Mouse (Mus musculus) left cerebral cortex, postnatal 36 days (tissue): Measurements from ENCODE around the gene Pnkd. TPM values are rescaled to one million over a fixed set of nuclear protein-coding genes. Genes with fewer than 3 reads are reported as not detected.
A peak's percentile ranks its signal among the peaks of the same experiment; 100 is the strongest.

Experiments
- DNase-seq, 2 experiments: peaks; one replicate each; pipeline ENCODE4 v3.0.0; 2021 to 2022; ENCODE audit warnings: low spot score in 2 of 2, mixed read lengths in 1 of 2
- intact Hi-C: fragments of 180-260 bp; cut with DNase I; formaldehyde crosslinking; loops from one replicate; pipeline ENCODE4 v1.15.1; 2025
- total RNA-seq, 2 experiments: library from RNA; stranded (reverse); gene quantifications; 2 replicates each; pipeline ENCODE4 v1.2.3; 2021

Pnkd gene
- total RNA-seq = 100 to 1,000 TPM; 151 to 166 TPM

- peak; percentile 99 to 100 for DNase-seq
- intact Hi-C loops = loop anchor here (2.0 to 10.0 kb wide), 3 partner anchors 48 to 300 kb away; partner anchors contain the start of genes Arpc2, Bcs1l and Zfp142
Observed at GRCm38 (mm10) chr1:74284543-74285160, at the start of gene Pnkd, which contains the start of gene Aamp. Pnkd (plus strand) TSS chr1:74284930. Aamp (minus strand) TSS chr1:74284738.

DNA sequence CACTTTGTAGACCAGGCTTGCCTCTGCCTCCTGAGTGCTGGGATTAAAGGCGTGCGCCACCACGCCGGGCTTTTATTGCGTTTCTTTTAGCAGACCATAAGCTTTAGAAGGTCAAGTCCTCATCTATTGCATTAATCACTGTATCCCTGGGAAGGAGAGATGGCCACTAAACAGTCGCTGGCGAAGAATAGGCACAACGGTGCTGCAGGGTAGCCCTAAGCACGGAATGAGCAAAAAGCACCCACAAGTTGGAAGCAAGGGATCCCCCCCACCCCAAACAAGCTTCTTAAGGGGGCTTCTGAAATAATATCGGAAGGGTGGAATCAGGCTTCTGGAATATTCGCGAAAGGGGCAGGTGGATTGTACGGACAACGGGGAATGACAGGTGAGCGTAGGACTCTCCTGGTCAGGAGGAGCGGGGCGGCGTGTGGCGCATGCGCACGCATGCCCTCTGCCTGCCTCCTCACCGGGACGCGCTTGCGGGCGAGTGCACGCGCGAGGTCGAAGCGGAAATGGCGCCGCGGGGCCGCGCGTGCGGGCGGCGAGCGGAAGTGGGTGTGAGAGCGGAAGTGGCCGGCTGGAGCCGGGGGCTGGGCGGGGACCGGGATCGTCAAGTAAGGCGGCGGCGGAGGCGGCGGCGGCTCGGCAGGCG, 48.7 kb upstream of the Pnkd start, which contains the start of gene Arpc2:
TSS of gene Arpc2 (plus strand) at position 147 of the 652 bp plus-strand sequence.
- peak; percentile 97 to 99 for DNase-seq
- intact Hi-C loops = loop anchor here (2.0 kb wide), 1 partner anchor 49 kb away; the partner anchor contains the start of genes Aamp and Pnkd

DNA sequence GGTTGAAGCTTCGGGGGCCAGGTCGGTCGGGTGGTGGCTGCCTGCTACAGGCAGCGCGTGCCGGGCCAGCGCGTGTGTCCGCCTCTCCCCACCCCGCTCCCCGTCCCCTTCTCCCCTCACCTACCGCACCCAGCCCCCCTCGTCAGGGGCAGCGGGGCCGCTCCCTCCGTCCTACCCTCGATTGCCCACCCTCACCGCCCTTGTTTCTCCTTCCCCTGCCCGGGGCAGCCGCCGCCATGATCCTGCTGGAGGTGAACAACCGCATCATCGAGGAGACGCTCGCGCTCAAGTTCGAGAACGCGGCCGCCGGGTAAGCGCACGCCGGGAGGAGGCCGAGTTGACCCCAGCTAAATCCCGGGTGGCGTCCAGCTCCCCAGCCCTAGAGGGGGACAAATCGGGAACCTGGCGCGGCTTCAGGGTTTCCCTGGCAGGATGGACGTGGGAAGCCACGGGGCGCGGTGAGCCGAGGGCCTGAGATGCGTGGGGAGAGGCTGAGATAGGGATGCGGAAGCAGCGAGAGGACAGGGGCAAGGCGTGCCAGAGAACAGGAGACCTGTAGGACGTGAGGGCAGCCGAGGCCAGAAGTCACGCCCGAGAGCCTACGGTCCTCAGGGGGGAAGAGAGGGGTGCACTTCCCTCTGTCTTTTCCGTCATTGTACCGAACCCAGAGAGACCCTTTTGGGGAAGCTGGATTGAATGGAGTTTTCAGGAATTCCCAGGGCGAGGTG, 48.0 kb upstream of the Pnkd start:
- DNase-seq = peak; percentile 31 to 48
- intact Hi-C loops = loop anchor here (2.0 kb wide), 1 partner anchor 48 kb away; the partner anchor contains the start of genes Aamp and Pnkd

- intact Hi-C loops = loop anchor here (2.0 kb wide), 1 partner anchor 47 kb away; the partner anchor contains the start of genes Aamp and Pnkd
- DNase-seq = no peak
Observed at GRCm38 (mm10) chr1:74237671-74238070, 47.1 kb upstream of the Pnkd start.

GRCm38 (mm10) chr1:74238136-74238535, 46.6 kb upstream of the Pnkd start:
- intact Hi-C loops = no loop called here
- DNase-seq = no peak

GRCm38 (mm10) chr1:74239162-74239561, 45.6 kb upstream of the Pnkd start:
- intact Hi-C loops = no loop called here
- DNase-seq = no peak

- peak; percentile 47 to 51 for DNase-seq
- intact Hi-C loops = loop anchor here (5.0 kb wide), 1 partner anchor 32 kb away; no protein-coding TSS in a partner anchor
Observed at GRCm38 (mm10) chr1:74239618-74240017, 45.1 kb upstream of the Pnkd start.

DNA sequence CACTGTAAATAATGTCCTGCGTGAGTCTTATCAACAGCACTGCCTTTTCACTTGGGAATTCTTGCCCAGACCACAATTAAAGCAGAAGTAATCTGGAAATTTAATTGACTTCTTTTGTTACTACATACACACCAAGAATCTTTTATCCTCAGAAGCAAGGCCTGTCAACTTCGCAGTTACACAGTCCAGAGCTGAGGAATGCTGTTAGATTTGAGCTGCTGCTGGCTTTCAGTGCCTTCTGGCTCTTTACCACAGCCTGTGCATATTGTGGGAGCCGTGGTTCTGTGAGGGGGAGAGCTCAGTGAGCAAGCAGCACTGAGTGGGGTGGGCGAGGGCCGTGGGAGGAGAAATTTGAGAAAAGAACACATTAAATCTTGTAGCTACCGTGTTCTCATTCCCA, 44.4 kb upstream of the Pnkd start:
- intact Hi-C loops = loop anchor here (5.0 kb wide), 1 partner anchor 33 kb away; no protein-coding TSS in a partner anchor
- DNase-seq = peak; percentile 83 to 85

DNA sequence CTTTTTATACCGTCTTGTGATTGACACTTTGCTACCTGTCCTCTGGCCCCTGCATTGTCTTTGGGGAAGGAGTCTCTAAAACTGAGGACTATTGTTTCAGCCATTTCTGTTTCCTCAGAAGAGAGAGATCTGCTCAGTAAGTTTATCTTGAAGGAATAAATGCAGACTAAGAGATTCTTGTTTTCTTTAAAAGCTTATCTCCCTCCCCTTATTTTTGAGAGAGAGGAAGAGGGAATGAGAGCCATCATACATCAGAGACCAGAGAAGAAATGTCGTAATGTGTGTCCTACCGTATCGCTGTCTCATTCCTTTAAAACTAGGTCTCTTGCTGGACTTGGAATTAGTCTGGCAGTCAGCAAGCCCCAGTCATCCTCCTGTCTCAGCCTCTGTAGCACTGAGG, 43.9 kb upstream of the Pnkd start:
- no peak for DNase-seq
- intact Hi-C loops = loop anchor here (5.0 kb wide), 1 partner anchor 34 kb away; no protein-coding TSS in a partner anchor

DNA sequence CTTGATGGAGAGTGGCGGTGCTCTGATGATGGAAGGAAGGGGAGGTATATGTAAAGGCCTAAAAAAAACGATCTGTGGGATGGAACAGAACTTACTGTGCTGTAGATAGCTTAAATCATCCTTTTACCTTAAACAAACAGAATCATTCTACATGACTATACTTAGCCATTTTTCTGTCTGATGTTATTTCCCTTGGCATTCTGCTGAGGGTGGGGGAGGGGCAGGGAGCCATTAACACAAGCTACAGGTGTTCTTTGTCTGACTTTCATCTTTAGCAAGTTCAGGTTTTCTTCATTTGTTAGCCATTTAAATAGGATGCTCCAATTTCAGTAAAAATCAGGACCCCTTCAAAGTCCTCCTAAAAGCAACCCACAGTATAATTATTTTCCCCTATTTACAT, 39.2 kb upstream of the Pnkd start:
- intact Hi-C loops = no loop called here
- DNase-seq = no peak

DNA sequence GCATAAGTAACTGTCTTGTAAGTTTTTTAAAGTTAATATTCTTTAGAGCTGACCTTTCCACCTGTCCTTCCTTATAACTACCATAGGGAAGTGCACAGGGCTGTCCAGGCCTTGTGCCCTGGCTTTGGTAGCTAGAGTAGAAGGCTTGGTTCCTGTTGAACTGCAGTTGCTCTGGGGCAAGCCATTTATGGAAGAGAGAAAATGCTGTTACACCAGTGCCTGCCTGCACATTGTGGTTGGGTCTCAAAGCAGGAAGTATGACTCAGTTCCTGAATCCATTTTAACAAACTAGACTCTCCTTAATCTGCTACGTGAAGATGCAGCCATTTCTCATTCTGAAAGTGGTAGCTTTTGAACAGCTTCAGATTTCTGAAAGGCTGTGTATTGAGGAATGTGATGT, 35.9 kb upstream of the Pnkd start:
- intact Hi-C loops = no loop called here
- no peak for DNase-seq

DNA sequence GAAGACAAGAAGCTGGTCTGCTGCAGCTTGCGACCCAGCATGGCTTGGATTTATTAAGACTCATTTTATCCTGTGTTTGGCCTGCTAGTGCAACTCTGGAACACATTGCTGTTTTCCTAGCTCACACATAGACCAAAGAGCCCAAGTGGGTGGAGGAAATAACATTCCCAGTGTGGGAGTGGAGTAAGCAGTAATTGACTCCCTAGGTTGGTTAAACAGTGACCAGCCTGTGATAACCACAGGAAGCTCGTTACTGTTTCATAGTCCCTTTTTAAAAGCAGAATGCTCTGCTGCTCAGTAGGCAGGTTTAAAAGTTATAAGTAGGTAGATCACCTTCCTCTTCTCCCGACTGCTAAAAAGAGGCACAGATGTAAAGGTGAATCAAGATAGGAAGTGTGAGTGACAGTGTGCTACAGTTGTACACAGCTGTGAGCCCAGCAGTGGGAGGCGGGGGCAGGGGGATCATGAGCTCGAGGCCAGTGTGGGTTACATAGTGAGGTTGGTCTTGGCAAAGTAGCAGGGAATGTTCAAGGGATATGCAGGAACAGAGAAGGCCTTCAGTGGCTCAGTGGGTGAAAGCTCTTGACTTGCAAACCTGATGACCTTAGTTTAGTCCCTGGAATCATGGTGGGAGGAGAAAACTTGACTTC, 35.3 kb upstream of the Pnkd start:
- no peak for DNase-seq
- intact Hi-C loops = no loop called here

DNA sequence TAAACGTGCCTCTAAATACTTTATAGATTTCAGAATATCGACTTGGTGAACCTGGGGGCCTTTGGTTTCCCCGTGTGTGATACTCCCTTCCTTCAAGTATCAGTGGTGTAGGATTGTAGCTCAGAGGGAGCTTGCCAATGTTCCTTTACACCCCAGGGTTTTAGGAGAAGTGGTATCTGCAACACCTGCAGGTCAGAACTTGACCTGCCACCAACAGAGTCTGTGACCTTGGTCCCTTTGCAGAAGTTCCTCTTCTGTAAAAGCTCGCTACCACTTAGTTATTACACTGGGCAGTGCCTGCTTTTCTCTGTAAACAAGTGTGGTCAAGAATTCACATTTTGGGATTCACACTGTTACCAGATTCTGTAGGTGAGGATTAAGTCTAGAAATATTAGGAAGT, 34.6 kb upstream of the Pnkd start:
- intact Hi-C loops = no loop called here
- no peak for DNase-seq

DNA sequence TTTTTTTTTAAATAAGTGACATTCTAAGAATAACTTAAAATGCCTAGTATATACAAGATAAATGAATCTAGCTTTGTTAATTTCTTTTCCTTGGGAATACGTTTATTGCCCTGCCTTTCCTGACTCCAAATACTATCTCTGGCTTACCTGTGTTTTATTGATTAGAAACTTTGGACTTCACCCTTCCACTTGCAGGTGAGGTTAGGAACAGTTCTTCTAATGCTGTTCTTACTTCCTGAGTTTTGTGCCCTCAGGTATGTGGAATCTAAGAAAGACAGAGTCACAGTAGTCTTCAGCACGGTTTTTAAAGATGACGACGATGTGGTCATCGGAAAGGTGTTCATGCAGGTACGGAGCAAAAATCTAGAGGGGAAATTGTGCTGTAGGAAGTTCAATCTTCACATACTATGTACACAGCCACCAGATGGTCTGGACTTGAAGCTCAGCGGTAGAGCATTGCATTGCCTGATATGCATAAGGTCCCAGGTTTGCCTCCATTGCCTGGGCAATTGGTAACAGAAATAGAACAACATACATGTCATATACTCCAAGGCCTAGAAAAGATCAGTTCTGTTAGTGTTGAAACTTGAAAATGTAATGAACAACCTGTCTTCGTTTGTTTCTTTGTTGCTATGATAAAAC, 28.9 kb upstream of the Pnkd start:
- DNase-seq = no peak
- intact Hi-C loops = no loop called here

DNA sequence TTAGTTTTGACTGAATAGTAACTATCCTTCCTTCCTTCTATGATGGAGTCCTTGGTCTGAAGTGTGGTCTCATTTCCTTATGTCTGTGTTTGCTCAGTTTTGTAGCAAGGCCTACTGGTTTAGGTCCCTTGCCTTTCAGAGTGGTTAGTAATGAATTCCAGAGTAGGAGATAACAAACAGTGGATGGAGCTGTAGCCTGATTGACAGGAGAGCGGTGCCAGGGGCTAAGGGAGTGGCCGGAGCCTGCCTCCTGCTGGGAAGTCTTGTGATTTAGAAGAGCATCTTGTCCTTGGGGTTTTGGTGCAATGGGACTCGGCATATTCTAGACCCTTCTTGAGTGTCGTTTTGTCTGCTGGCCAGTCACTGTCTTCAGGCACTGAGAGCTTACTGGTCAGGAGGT, 27.9 kb upstream of the Pnkd start:
- DNase-seq = no peak
- intact Hi-C loops = no loop called here

DNA sequence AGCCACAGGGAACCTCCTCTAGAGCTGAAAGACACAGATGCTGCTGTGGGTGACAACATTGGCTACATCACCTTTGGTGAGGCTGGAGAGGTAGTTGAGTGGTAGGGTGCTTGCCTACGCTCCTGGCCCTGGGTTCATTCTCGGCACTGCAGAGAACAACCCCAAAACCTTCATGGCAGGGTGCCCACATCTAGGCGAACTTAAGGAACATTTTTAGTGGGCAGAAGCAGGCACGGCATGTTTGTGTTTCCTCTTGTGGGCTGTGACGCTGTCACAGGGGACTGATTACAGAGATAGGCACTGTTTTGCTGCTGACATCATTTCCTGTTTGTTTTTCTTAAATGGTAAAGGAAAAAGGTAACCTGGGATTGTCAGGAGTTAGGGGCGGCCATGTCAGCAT, 22.2 kb upstream of the Pnkd start:
- intact Hi-C loops = loop anchor here (5.0 kb wide), 1 partner anchor 55 kb away; no protein-coding TSS in a partner anchor
- no peak for DNase-seq

DNA sequence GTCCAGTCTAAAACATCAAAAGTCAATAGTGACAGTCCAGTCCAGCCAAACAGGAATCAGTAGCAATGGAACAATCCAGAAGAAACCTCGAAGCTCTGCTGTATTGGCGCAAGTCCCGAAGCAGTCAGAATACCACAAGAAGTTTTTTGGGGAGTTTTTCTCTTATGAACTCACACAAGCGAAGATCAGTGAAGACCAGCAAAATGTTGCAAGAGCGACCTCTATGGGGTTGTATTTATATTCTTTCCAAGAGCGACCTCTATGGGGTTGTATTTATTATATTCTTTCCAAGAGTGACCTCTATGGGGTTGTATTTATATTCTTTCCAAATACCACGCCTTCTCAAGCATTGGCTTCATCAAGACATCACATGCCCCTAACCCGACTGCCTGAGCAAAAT, 16.0 kb upstream of the Pnkd start:
- DNase-seq = no peak
- intact Hi-C loops = no loop called here

DNA sequence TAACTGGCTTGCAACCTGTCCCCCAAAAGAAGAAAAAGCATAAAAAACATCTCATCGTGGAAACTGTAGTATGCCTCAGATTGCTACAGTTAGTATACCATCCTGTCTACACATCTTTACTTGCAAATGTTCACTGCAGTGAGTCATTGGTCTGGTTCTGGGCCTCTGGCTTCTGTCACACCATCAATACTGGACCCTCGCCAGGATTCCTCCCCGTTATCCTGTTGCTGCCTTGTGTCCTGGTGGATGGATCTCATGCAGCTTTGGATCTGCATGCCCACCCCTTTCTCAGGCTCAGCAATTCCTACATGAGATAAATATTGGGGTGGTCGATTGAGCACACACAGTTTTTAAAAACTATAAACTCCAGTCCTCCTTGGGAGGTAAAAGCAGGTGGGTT, 13.1 kb upstream of the Pnkd start:
- DNase-seq = no peak
- intact Hi-C loops = no loop called here

DNA sequence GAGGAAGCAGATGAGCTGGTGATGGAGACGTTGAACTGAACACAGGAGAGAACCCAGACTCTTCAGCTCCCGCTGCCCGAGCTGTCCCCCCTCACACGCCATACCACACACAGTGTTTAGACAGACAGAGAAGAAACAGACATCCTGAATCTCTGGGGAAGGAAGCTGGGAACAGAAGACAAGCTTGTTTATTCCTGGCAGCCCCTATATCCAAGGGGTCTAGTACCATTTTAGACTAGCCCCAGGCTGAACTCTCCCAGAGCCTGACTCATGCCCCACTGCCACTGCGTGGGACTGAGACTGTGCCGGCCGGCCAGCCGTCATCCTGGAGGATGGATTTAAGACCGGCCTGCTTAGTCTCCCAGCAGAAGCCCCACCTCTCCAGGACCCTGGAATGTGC, 9.7 kb upstream of the Pnkd start:
- intact Hi-C loops = no loop called here
- DNase-seq = no peak
